9 mouse cellular contexts compared by ENCODE assay signal in genomic region chr7:143466099-143466677, GRCm38 (mm10). TPM values are rescaled to one million over a fixed set of nuclear protein-coding genes. Genes with fewer than 3 reads are reported as not detected.
A peak's percentile ranks its signal among the peaks of the same experiment; 100 is the strongest.
DNase-seq lines count a peak whose midpoint lies in the region; ATAC-seq and TF ChIP-seq lines count a peak whose summit lies in the region.
"Had no signal": no experiment of that assay in that cellular context is flagged by ENCODE, and none has a peak within 500 bp of the region (broad histone marks: within the 10 kb centered on the region; RNA-seq: fewer than 3 reads in every experiment).

No protein-coding gene starts in this region.

- WGBS in hindbrain, embryonic 12.5 days: 30% methylated on average over 14 of the region's 14 CpGs

- peaks cover 8% of the 10 kb centered on the region; the same call in 1 of the 2 replicates for H3K79me2 ChIP-seq in MEL (ENCODE audit: control insufficient read depth, insufficient read depth, low read length, poor library complexity)

- TF ChIP-seq RAD21 in MEL (IDR thresholded peaks at IDR 0.05; ENCODE audit: low read depth, low read length): peak; percentile 87

- TF ChIP-seq POLR2A in MEL (IDR thresholded peaks at IDR 0.05; ENCODE audit: control insufficient read depth in 1 of 2, insufficient read depth in 1 of 2, low read depth in 1 of 2, low read length in 2 of 2, poor library complexity in 1 of 2): peak in 1 of 2 experiments; percentile 40; a peak in 1 of 4 replicates

- no peaks in the 10 kb centered on the region for H3K9me3 ChIP-seq in MEL (replicated peaks; ENCODE audit: insufficient read depth, low read length)
- peaks cover 2% of the 10 kb centered on the region for H3K9me3 ChIP-seq in hindbrain, embryonic 12.5 days (replicated peaks)

- peaks cover 3 to 30% of the 10 kb centered on the region in 2 experiments for H3K4me1 ChIP-seq in MEL (ENCODE audit: control insufficient read depth in 1 of 2, insufficient read depth in 2 of 2, low read length in 2 of 2)
- H3K4me1 ChIP-seq in hindbrain, embryonic 12.5 days: peaks cover 34% of the 10 kb centered on the region

- TF ChIP-seq EP300 in MEL (IDR thresholded peaks at IDR 0.05; ENCODE audit: low read depth in 1 of 2, low read length in 2 of 2): 0 out of 4 replicates have a peak, but pooled peaks have one; percentile 7 to 10

- no peak overlapping the region for H3K4me2 ChIP-seq in hindbrain, embryonic 12.5 days (replicated peaks)

- H3K36me3 ChIP-seq in MEL (ENCODE audit: control insufficient read depth in 1 of 2, insufficient read depth in 2 of 2, low read length in 2 of 2): peaks cover 0 to 16% of the 10 kb centered on the region in 2 experiments; a peak in 2 of 4 replicates
- no peaks in the 10 kb centered on the region for H3K36me3 ChIP-seq in hindbrain, embryonic 12.5 days
- H3K36me3 ChIP-seq: liver, embryonic 15.5 days had no signal

- TF ChIP-seq CTCF in MEL (IDR thresholded peaks at IDR 0.05 in 2 of 3, conservative IDR thresholded peaks at IDR 0.05 in 1 of 3; ENCODE audit: control insufficient read depth in 1 of 3, insufficient read depth in 1 of 3, low read depth in 2 of 3, low read length in 3 of 3, poor library complexity in 1 of 3, severe bottlenecking in 1 of 3): peak; percentile 81 to 95 (median 95)

- peak overlapping the region; percentile 66 to 77 for H3K4me3 ChIP-seq in MEL (ENCODE audit: control insufficient read depth in 1 of 2, insufficient read depth in 1 of 2, low read depth in 2 of 2, low read length in 2 of 2)
- no peak overlapping the region for H3K4me3 ChIP-seq in hindbrain, embryonic 12.5 days
- H3K4me3 ChIP-seq: liver, embryonic 15.5 days had no signal

- H3K27me3 ChIP-seq in MEL (ENCODE audit: control insufficient read depth in 1 of 2, insufficient read depth in 2 of 2, low read length in 2 of 2): no peaks in the 10 kb centered on the region
- H3K27me3 ChIP-seq in hindbrain, embryonic 12.5 days: peaks cover 10% of the 10 kb centered on the region

- peak; percentile 90 for DNase-seq in MEL (ENCODE audit: low read depth, low spot score)
- peak; percentile 61 to 83 for DNase-seq in cerebellum, adult 18-20 months
- peak; percentile 47 to 76 for DNase-seq in frontal cortex, postnatal 10 days (ENCODE audit: low spot score in 2 of 2)
- DNase-seq in layer of hippocampus, postnatal 36 days: peak; percentile 79 to 80
- DNase-seq in right cerebral cortex, adult 2 months (ENCODE audit: low spot score in 2 of 2): peak; percentile 84 to 85
- peak; percentile 57 for DNase-seq in urinary bladder, postnatal 10 days (ENCODE audit: low spot score)

- H3K9ac ChIP-seq in MEL (ENCODE audit: control insufficient read depth, low read depth, low read length, poor library complexity, severe bottlenecking): peak overlapping the region; percentile 89
- H3K9ac ChIP-seq in hindbrain, embryonic 12.5 days: no peak overlapping the region
- H3K9ac ChIP-seq: liver, embryonic 15.5 days had no signal

- ATAC-seq in hindbrain, embryonic 12.5 days (ENCODE audit: low FRiP score): peak; percentile 23; the same call in 1 of the 2 replicates
- ATAC-seq in megakaryocyte, adult 5-6 weeks (ENCODE audit: poor library complexity, severe bottlenecking): peak; percentile 74

- peak overlapping the region; percentile 81 for H3K27ac ChIP-seq in MEL (ENCODE audit: control insufficient read depth, low read depth, low read length)
- no peak overlapping the region for H3K27ac ChIP-seq in hindbrain, embryonic 12.5 days
- H3K27ac ChIP-seq: liver, embryonic 15.5 days had no signal

TF ChIP-seq in MEL, 35 proteins besides CTCF, POLR2A, EP300 and RAD21:
- TF ChIP-seq POLR2AphosphoS2 (IDR thresholded peaks at IDR 0.05; ENCODE audit: low read length) (no peak), TCF12 (IDR thresholded peaks at IDR 0.05; ENCODE audit: low read depth, low read length) (no peak), TAL1 (IDR thresholded peaks at IDR 0.05; ENCODE audit: low read length) (no peak), SIN3A (IDR thresholded peaks at IDR 0.05; ENCODE audit: low read length) (peak; percentile 48), MAX (IDR thresholded peaks at IDR 0.05; ENCODE audit: low read length) (no peak; the same call in 1 of the 2 replicates), POLR2AphosphoS5 (IDR thresholded peaks at IDR 0.05; ENCODE audit: borderline replicate concordance, low read depth, low read length) (no peak), JUND (IDR thresholded peaks at IDR 0.05; ENCODE audit: low read depth, low read length) (peak; percentile 32; the same call in 1 of the 2 replicates), NELFE (IDR thresholded peaks at IDR 0.05; ENCODE audit: low read depth, low read length) (peak; percentile 65), MAFK (IDR thresholded peaks at IDR 0.05; ENCODE audit: borderline replicate concordance, low read depth, low read length) (no peak), CHD1 (IDR thresholded peaks at IDR 0.05; ENCODE audit: low read depth, low read length) (no peak), ZMIZ1 (IDR thresholded peaks at IDR 0.05; ENCODE audit: low read depth, low read length) (no peak), TBP (IDR thresholded peaks at IDR 0.05; ENCODE audit: low read depth, low read length) (no peak), ETS1 (IDR thresholded peaks at IDR 0.05; ENCODE audit: low read depth, low read length) (no peak), SMC3 (IDR thresholded peaks at IDR 0.05; ENCODE audit: low read depth, low read length) (peak; percentile 92), USF1 (IDR thresholded peaks at IDR 0.05; ENCODE audit: low read depth, low read length) (no peak), MEF2A (IDR thresholded peaks at IDR 0.05; ENCODE audit: extremely low read depth, insufficient replicate concordance, low read depth, low read length, poor library complexity, severe bottlenecking) (no peak), NRF1 (IDR thresholded peaks at IDR 0.05; ENCODE audit: insufficient read depth, low read depth, low read length, poor library complexity, severe bottlenecking) (peak; percentile 20; the same call in 1 of the 2 replicates), CHD2 (IDR thresholded peaks at IDR 0.05; ENCODE audit: low read length) (no peak), ZNF384 (IDR thresholded peaks at IDR 0.05; ENCODE audit: low read depth, low read length) (0 out of 2 replicates have a peak, but pooled peaks have one; percentile 10), UBTF (IDR thresholded peaks at IDR 0.05; ENCODE audit: borderline replicate concordance, insufficient read depth, low read depth, low read length) (no peak), GATA1 (IDR thresholded peaks at IDR 0.05; ENCODE audit: low read depth, low read length) (0 out of 2 replicates have a peak, but pooled peaks have one; percentile 4), ZC3H11A (IDR thresholded peaks at IDR 0.05; ENCODE audit: low read depth, low read length) (peak; percentile 92), GABPA (IDR thresholded peaks at IDR 0.05; ENCODE audit: low read depth, low read length) (no peak), MAZ (IDR thresholded peaks at IDR 0.05; ENCODE audit: low read depth, low read length) (peak; percentile 79), BHLHE40 (IDR thresholded peaks at IDR 0.05; ENCODE audit: borderline replicate concordance, low read depth, low read length) (no peak; the same call in 1 of the 2 replicates), USF2 (IDR thresholded peaks at IDR 0.05; ENCODE audit: borderline replicate concordance in 1 of 2, insufficient read depth in 1 of 2, low read depth in 1 of 2, low read length in 2 of 2) (no peak), MXI1 (IDR thresholded peaks at IDR 0.05; ENCODE audit: low read depth, low read length) (peak; percentile 59), MYB (IDR thresholded peaks at IDR 0.05; ENCODE audit: low read depth, low read length) (no peak), KAT2A (conservative IDR thresholded peaks at IDR 0.05; ENCODE audit: low read depth, low read length) (no peak; the same call in 1 of the 2 replicates), ZKSCAN1 (IDR thresholded peaks at IDR 0.05; ENCODE audit: low read depth, low read length) (no peak), MYC (IDR thresholded peaks at IDR 0.05; ENCODE audit: low read depth, low read length) (peak; percentile 50; the same call in 1 of the 2 replicates), ELF1 (IDR thresholded peaks at IDR 0.05; ENCODE audit: low read depth, low read length) (peak; percentile 22; the same call in 1 of the 2 replicates), RCOR1 (IDR thresholded peaks at IDR 0.05; ENCODE audit: low read depth, low read length) (no peak), HCFC1 (IDR thresholded peaks at IDR 0.05; ENCODE audit: low read depth, low read length) (no peak), E2F4 (IDR thresholded peaks at IDR 0.05; ENCODE audit: borderline replicate concordance, low read depth, low read length) (0 out of 2 replicates have a peak, but pooled peaks have one; percentile 72)

RNA-seq across cellular contexts. Expression of gene Cdkn1c, which starts 5.3 kb away (rescaled TPM):
- 9.5 and 10.0 TPM in 2 replicates for total RNA-seq in MEL (2012; rRNA removed)
- 10 to 100 TPM in 1 of 2 experiments, not detected in 1; 11.9 TPM for polyA plus RNA-seq in MEL (2012; ENCODE audit: insufficient read depth in 1 of 2, insufficient read length in 2 of 2, low read depth in 1 of 2, low replicate concordance in 2 of 2, missing spikeins in 1 of 2)
- polyA plus RNA-seq in hindbrain, embryonic 12.5 days (2016; fragmentation: Nextera tagmentation; extraction: Ambion mirVana): 1,001 and 1,276 TPM in 2 replicates
- 1 to 10 TPM; 3.6 to 6.7 TPM for total RNA-seq in layer of hippocampus, postnatal 36 days (2021)
- 1.3 and 2.3 TPM in 2 replicates for total RNA-seq in megakaryocyte, adult 5-6 weeks (2015)
- total RNA-seq in megakaryocyte, adult 5-6 weeks (2017): 0.41 and 0.95 TPM in 2 replicates

RNA-seq across cellular contexts. Expression of gene Slc22a18, which starts 7.3 kb away (rescaled TPM):
- total RNA-seq in MEL (2012; rRNA removed): 5.2 and 5.8 TPM in 2 replicates
- 10 to 100 TPM in 1 of 2 experiments, not detected in 1; 19.8 TPM for polyA plus RNA-seq in MEL (2012; ENCODE audit: insufficient read depth in 1 of 2, insufficient read length in 2 of 2, low read depth in 1 of 2, low replicate concordance in 2 of 2, missing spikeins in 1 of 2)
- polyA plus RNA-seq in hindbrain, embryonic 12.5 days (2016; fragmentation: Nextera tagmentation; extraction: Ambion mirVana): 0.63 and 0.72 TPM in 2 replicates
- total RNA-seq in layer of hippocampus, postnatal 36 days (2021): under 1 TPM; 0.28 to 0.65 TPM
- 1.2 and 1.3 TPM in 2 replicates for total RNA-seq in megakaryocyte, adult 5-6 weeks (2015)
- 0.94 and 1.7 TPM in 2 replicates for total RNA-seq in megakaryocyte, adult 5-6 weeks (2017)

RNA-seq across cellular contexts. Expression of gene Phlda2, which starts 36.8 kb away (rescaled TPM):
- 152 and 160 TPM in 2 replicates for total RNA-seq in MEL (2012; rRNA removed)
- polyA plus RNA-seq in MEL (2012; ENCODE audit: insufficient read depth in 1 of 2, insufficient read length in 2 of 2, low read depth in 1 of 2, low replicate concordance in 2 of 2, missing spikeins in 1 of 2): 100 to 1,000 TPM in 1 of 2 experiments, not detected in 1; 253 TPM
- polyA plus RNA-seq in hindbrain, embryonic 12.5 days (2016; fragmentation: Nextera tagmentation; extraction: Ambion mirVana): 3.3 TPM in 2 replicates
- not detected for total RNA-seq in layer of hippocampus, postnatal 36 days (2021)
- not detected in 2 replicates for total RNA-seq in megakaryocyte, adult 5-6 weeks (2015)
- not detected in 2 replicates for total RNA-seq in megakaryocyte, adult 5-6 weeks (2017)

Comparison
In these comparisons a context has a peak if more than half of its experiments do, and no peak if none do; other contexts are left out.
1. RNA of gene Phlda2, which starts 36.8 kb away (total RNA-seq): 152 to 160 TPM in MEL; not detected in layer of hippocampus, postnatal 36 days and not detected in megakaryocyte, adult 5-6 weeks; every median in the first group is over 100 times any median in the second.
2. Peak in every context shown above with its lines, with median percentiles within 50 percentile points of each other: DNase-seq.